Mouse (Mus musculus) neural tube, embryonic 13.5 days (tissue): ENCODE measurements at regions not wholly inside any gene's neighbourhood (a gene's known extent, or its start where the extent isn't known, plus 50 kb on each side); places are given as distances from the start of the nearest gene placed in this dataset.

ENCODE experiments used
- ATAC-seq: fragments of 200-750 bp; cut with Nextera tagmentation; 2 replicates; pipeline ENCODE4 v1.8.0; 2017; ENCODE audit warnings: low read depth, mild to moderate bottlenecking, moderate TSS enrichment, moderate library complexity
- H3K27ac ChIP-seq: fragments of 300-500 bp; sonication (generic); replicated peaks from 2 replicates; pipeline ENCODE4 v1.5.1; 2015; ENCODE audit warnings: moderate library complexity, mild to moderate bottlenecking, inconsistent platforms
- H3K27me3 ChIP-seq: fragments of 300-500 bp; sonication (generic); 2 replicates; pipeline ENCODE4 v1.6.1; 2015; ENCODE audit warnings: mild to moderate bottlenecking, inconsistent platforms
- H3K36me3 ChIP-seq: fragments of 300-500 bp; sonication (generic); 2 replicates; pipeline ENCODE4 v1.6.1; 2015; ENCODE audit warnings: mild to moderate bottlenecking, inconsistent platforms
- H3K4me1 ChIP-seq: fragments of 300-500 bp; sonication (generic); replicated peaks from 2 replicates; pipeline ENCODE4 v1.6.1; 2015; ENCODE audit warnings: inconsistent platforms
- H3K4me2 ChIP-seq: fragments of 300-500 bp; sonication (generic); 2 replicates; pipeline ENCODE4 v1.6.1; 2015; ENCODE audit warnings: inconsistent platforms, mild to moderate bottlenecking, moderate library complexity
- H3K4me3 ChIP-seq: fragments of 300-500 bp; sonication (generic); 2 replicates; pipeline ENCODE4 v1.5.1; 2015; ENCODE audit warnings: mild to moderate bottlenecking, inconsistent platforms
- H3K9ac ChIP-seq: fragments of 300-500 bp; sonication (generic); 2 replicates; pipeline ENCODE4 v1.6.1; 2015; ENCODE audit warnings: moderate library complexity, mild to moderate bottlenecking, inconsistent platforms
- H3K9me3 ChIP-seq: fragments of 300-500 bp; sonication (generic); 2 replicates; pipeline ENCODE4 v1.6.1; 2016; ENCODE audit warnings: inconsistent platforms
- WGBS: fragments of 180-500 bp; shearing (Covaris S2); methylation state at CpG from one replicate; pipeline ENCODE4 v1.1.7; 2015; 5-methylcytosine and 5-hydroxymethylcytosine counted together

GRCm38 (mm10) chr2:131403543-131404217 is 51.0 kb upstream of the Rnf24 start:
- Histone ChIP-seq H3K4me2 (no peak overlapping the region), H3K27ac (no peak overlapping the region), H3K4me3 (no peak overlapping the region), H3K27me3 (no peaks in the 10 kb centered on the region), H3K36me3 (no peaks in the 10 kb centered on the region), H3K9me3 (no peaks in the 10 kb centered on the region), H3K4me1 (no peaks in the 10 kb centered on the region), H3K9ac (no peak overlapping the region)
- 87% methylated on average over 5 of the region's 5 CpGs for WGBS
- no peak for ATAC-seq
